Mouse (Mus musculus) lung, postnatal 0 days (tissue): Measurements from ENCODE around the gene Gm15319.
"Not testable (repeated sequence)": the region's sequence is repeated elsewhere in the genome, so short reads cannot be mapped to it uniquely, and the experiment has no call there.

ENCODE experiments used
- CTCF ChIP-seq: IDR thresholded peaks from 2 replicates; pipeline ENCODE4 v1.5.1; 2016; ENCODE audit warnings: antibody characterized with exemption, mild to moderate bottlenecking
- EP300 ChIP-seq: IDR thresholded peaks from 2 replicates; pipeline ENCODE4 v1.6.1; 2016; ENCODE audit warnings: antibody characterized with exemption, mild to moderate bottlenecking, control low read depth

GRCm38 (mm10) chr8:20387121-20387794 lies 24.2 kb upstream of the Gm15319 start:
- TF ChIP-seq CTCF, EP300: not testable (repeated sequence)
